Mouse (Mus musculus) hematopoietic stem cell, adult 5-6 weeks (primary cell): ENCODE data around the gene Fer. TPM values are rescaled to one million over a fixed set of nuclear protein-coding genes. Genes with fewer than 3 reads are reported as not detected.
A peak's percentile ranks its signal among the peaks of the same experiment; 100 is the strongest.

Experiments
- ATAC-seq, 2 experiments: fragments of 125-278 bp in 1 of 2; replicated peaks in 1 of 2; 2 replicates each; pipeline ENCODE4 v1.8.0; 2016 to 2017; ENCODE audit warnings: inconsistent platforms in 2 of 2, mild to moderate bottlenecking in 2 of 2, moderate number of reproducible peaks in 2 of 2, low read depth in 1 of 2, moderate TSS enrichment in 1 of 2; ENCODE audit not compliant: low FRiP score in 2 of 2, poor library complexity in 2 of 2, severe bottlenecking in 2 of 2, insufficient read depth in 1 of 2, low TSS enrichment in 1 of 2
- total RNA-seq: library from RNA; stranded (forward); fragments of 172-1452, 232-1000 nt; gene quantifications from 2 replicates; pipeline ENCODE4 v1.2.3, GENCODE M21; 2017

The Fer gene
- total RNA-seq, 1 experiment from 2014 or later: 20.0 TPM

DNA sequence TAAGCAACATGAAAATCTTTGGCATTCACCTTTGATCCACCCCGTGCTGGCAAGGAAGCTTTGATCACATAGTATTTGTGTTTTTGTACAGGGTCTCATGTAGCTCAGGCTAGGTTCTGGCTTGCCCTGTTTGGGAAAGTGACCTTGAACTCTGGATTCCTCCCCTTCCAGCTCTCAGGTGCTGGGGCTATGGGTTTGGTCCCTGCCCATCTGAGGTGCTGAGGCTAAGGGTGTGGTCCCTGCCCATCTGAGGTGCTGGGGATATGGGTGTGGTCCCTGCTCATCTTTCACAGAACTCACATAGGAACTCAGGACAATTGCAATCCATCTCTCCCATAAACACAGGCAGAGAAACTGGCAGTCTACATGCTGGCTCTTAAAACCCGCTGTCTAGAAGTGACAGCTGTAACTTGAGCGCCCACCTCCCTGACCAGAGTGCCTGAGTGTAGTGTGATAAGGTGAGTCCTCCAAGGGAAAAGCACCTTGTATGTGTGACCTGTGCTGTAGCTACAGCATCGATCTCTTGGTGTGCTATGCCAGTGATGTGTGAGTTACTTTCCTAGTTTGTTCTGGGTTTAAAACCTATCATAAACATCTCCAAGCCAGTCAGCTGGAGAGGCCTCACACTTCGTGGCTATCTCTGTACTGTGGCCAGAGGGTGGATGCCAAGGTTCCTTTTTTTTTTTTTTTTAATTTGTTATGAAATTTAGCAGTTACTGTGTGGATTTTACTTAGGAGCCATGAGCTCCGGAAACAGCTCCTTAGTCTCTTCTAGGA, 236.7 kb downstream of the Fer start:
- no peak for ATAC-seq

DNA sequence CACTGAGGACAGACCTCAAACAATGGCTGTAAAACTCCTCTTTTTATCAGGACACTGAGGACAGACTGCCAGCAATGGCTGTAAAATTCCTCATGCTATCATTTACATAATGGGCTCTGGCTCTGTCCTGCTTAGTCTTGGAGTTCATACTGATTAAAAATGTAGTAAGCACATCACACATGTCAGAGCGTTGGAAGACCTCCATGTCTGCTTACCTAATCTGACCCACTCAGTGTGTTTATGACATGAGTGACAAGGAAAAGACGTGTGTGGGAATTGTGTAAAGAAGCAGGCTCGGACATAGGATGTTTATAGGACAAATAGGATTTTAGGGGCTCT, 237.3 kb downstream of the Fer start:
- no peak for ATAC-seq

- no peak for ATAC-seq
Measured at GRCm38 (mm10) chr17:64108773-64109172, 245.9 kb downstream of the Fer start.

DNA sequence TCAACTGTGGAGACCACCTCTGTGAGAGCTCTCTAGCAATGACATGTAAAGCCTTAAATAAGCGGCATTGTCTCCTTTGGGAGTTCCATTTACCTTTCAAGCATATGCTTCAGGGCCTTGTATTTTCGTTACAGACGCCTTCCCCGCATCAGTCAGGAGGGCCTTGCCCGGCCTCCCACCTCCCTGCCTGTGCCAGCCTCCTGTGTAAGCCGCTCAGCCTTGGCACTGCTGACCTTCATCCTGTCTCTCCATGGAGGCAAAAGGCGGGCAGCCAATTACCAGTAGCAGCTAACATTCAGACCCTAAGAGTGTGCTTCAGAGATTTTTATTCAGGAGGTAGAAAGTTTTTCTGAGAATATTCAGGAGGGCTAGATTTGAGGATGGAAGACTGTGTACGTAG, 247.0 kb downstream of the Fer start:
- no peak for ATAC-seq

- ATAC-seq: no peak
Measured at GRCm38 (mm10) chr17:64113625-64114024, 250.8 kb downstream of the Fer start.

- ATAC-seq: no peak
Measured at GRCm38 (mm10) chr17:64116762-64117161, 253.9 kb downstream of the Fer start.

- ATAC-seq: no peak
Measured at GRCm38 (mm10) chr17:64119697-64120288, 256.9 kb downstream of the Fer start.

- ATAC-seq: no peak
Measured at GRCm38 (mm10) chr17:64122556-64122955, 259.7 kb downstream of the Fer start.

DNA sequence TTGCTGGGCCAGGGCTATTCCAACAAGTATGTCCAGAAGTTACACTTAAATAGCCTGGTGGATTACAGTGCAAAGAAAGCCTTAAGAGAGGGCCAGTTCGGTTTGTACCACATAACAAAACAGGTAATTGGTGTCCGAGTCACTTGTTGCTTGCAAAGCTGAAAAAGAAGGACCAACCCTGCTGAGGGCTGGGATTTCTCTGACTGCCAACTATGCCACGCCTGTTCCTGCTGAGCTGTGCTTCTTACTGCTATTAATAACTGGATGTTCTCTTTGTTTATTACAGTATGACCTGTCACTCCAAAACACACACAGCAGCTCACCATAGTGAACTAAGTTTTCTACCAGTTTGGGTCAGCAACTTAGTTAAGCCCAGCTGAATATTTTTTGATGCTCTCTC, 260.9 kb downstream of the Fer start:
- no peak for ATAC-seq

- ATAC-seq: no peak
Measured at GRCm38 (mm10) chr17:64126904-64127303, 264.0 kb downstream of the Fer start.

- no peak for ATAC-seq
Measured at GRCm38 (mm10) chr17:64129750-64130149, 266.9 kb downstream of the Fer start.

GRCm38 (mm10) chr17:64130356-64130755, 267.5 kb downstream of the Fer start:
- ATAC-seq: peak; percentile 82 to 96

DNA sequence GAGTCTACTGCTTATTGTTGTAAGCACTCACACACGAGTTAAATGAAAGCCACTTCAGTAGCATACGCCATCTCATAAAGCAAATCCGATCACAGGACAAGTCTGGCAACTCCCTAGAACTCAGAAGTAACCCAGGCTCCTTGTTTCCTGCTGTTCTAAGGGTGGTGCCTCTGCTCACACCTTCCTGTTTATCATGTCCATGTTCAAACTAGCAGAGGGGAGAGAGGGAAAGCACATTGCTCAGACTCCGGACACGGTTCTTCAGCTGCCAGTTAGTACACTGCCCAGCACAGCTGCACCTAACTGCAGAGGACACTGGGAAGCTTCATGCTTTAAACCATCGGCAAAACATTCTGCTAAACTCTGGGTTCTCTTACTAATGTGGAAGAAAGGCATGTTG, 269.3 kb downstream of the Fer start:
- no peak for ATAC-seq

GRCm38 (mm10) chr17:64135941-64136650, 273.2 kb downstream of the Fer start:
- ATAC-seq: no peak

- ATAC-seq: no peak
Measured at GRCm38 (mm10) chr17:64138036-64138717, 275.3 kb downstream of the Fer start.

- ATAC-seq: no peak
Measured at GRCm38 (mm10) chr17:64139231-64139915, 276.5 kb downstream of the Fer start.

DNA sequence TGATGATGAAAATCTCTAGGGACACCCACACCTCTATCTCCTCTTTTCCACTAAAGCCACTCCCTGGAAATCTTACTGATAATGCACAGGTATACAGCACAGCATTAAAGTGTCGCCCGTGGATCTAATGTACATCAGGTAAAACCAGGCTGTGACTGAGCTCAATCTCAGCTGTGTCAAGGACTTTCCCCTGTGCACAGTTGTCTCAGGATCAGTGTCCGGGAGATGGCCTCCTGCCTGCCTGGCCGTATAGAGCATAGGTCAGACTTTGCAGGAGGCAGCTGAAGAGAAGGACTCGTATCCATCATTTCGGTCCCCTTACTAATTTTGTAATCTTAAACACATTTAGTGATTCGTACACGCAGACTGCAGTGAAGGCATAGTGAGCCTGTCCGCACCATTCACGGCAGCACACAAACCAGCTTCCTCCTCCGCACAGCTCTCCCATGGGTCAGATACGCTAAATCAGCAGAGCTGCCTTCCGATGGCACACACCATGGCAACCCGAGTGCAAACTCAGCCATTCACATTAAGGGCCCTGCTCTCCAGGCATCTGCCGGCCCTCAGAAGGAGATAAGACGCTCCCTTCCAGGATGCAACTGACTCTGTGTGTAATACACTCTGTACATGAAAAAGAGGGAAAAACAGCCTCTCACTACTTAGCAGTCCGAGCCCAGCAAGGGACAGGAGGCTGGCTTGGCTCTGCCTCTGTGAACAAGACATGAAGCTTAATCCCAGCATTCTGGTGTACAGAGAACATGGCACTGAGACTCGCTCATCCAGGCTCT, 277.4 kb downstream of the Fer start:
- no peak for ATAC-seq
